Mouse (Mus musculus): ENCODE measurements around the gene 4930453N24Rik. TPM values are rescaled to one million over a fixed set of nuclear protein-coding genes. Genes with fewer than 3 reads are reported as not detected.

The 4930453N24Rik gene
- 18.7 and 25.6 TPM in 2 replicates for polyA plus RNA-seq (2012; rRNA removed)

DNA sequence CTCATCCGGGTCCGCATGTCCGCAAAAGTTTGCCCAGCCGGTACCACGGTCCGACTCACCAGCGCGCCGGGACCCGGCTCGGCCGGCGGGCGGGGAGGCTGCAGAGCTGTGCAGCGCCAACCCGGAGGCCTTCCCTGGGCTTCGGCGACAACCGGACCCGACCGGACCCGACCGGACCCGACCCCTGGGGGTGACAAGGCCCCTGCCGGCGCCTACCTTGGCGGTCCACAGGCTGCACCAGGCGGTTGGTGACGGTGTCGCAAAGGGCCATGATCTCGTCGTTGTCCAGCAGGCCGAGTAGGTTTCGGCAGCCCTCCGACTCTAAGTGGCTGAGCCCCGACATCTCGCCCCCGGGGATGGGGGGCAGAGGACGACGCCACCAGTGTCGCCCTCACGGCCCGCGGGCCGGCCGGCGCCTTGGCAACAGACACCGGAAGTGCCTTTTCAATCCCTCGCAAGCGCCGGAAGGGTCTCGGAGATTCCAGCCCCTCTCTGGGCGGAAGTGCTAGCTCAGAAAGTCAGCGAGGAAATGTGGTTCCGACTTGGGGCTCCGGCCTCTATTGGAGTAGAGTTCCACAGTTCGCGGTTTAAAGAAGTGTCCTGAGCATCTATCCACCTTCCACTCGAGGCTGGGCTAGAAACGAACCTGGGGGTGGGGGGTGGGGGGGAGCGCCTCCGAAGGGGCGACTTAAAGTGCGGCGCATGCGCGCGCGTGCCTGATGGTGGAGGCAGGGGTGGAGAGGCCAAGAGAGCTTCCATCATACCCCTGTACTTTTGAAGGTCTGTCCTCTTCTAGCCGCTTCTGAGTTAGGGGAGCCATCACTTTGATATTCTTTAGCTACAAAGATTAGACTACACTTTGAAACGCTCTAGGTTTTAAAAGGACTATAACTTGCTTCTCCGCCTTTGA, at the start of gene 4930453N24Rik:
Gene 4930453N24Rik (minus strand): TSS at position 641 of the 910 bp plus-strand sequence.

Other genes starting within 250 kb of the 4930453N24Rik start
- not detected in 2 replicates for gene Csnka2ip, start 168.8 kb downstream of the 4930453N24Rik start, polyA plus RNA-seq (2012; rRNA removed)
- 5.0 and 9.2 TPM in 2 replicates for gene Zfp654, start 80.5 kb upstream of the 4930453N24Rik start, polyA plus RNA-seq (2012; rRNA removed)
- gene Cggbp1, start 80.8 kb upstream of the 4930453N24Rik start, polyA plus RNA-seq (2012; rRNA removed): 63.0 and 69.2 TPM in 2 replicates